Mouse (Mus musculus) cerebellum, adult 2 months (tissue): ENCODE results near the gene Tfam.

Experiments used
- CTCF ChIP-seq: fragments of 200-500 bp; IDR thresholded peaks from 2 replicates; pipeline ENCODE4 v1.5.1; 2011; ENCODE audit warnings: low read depth, mild to moderate bottlenecking, control low read depth, low read length, moderate library complexity, borderline replicate concordance; ENCODE audit not compliant: insufficient read depth
- POLR2A ChIP-seq: fragments of 200-500 bp; IDR thresholded peaks from 2 replicates; pipeline ENCODE4 v1.6.1; 2011; ENCODE audit warnings: low read length, control low read depth, borderline replicate concordance; ENCODE audit not compliant: insufficient read depth

GRCm38 (mm10) chr10:71252421-71252820 is 14.3 kb upstream of the Tfam start:
- no peak for TF ChIP-seq CTCF
- no peak for TF ChIP-seq POLR2A
